In genomic region chr7:132880276-132880675, GRCm38 (mm10) we compare ENCODE assay signal across 17 mouse cellular contexts. TPM values are rescaled to one million over a fixed set of nuclear protein-coding genes. Genes with fewer than 3 reads are reported as not detected.
A peak's percentile ranks its signal among the peaks of the same experiment; 100 is the strongest.
DNase-seq lines count a peak whose midpoint lies in the region; TF ChIP-seq lines count a peak whose summit lies in the region.
"Had no signal": no experiment of that assay in that cellular context is flagged by ENCODE, and none has a peak within 500 bp of the region (broad histone marks: within the 10 kb centered on the region; RNA-seq: fewer than 3 reads in every experiment).

No protein-coding gene starts in this region.

- peaks cover 0 to 8% of the 10 kb centered on the region in 2 experiments; a peak in 1 of 4 replicates for H3K4me1 ChIP-seq in MEL (ENCODE audit: control insufficient read depth in 1 of 2, insufficient read depth in 2 of 2, low read length in 2 of 2)

- H3K27ac ChIP-seq in MEL (ENCODE audit: control insufficient read depth, low read depth, low read length) = no peak overlapping the region

- H3K4me3 ChIP-seq in MEL (ENCODE audit: control insufficient read depth in 1 of 2, insufficient read depth in 1 of 2, low read depth in 2 of 2, low read length in 2 of 2) = no peak overlapping the region

- no peaks in the 10 kb centered on the region for H3K27me3 ChIP-seq in MEL (ENCODE audit: control insufficient read depth in 1 of 2, insufficient read depth in 2 of 2, low read length in 2 of 2)
- H3K27me3 ChIP-seq: CH12.LX, Patski had no signal

- no peak; a peak in 1 of 4 replicates for TF ChIP-seq EP300 in MEL (IDR thresholded peaks at IDR 0.05; ENCODE audit: low read depth in 1 of 2, low read length in 2 of 2)

- TF ChIP-seq RAD21 in MEL (IDR thresholded peaks at IDR 0.05; ENCODE audit: low read depth, low read length) = no peak

- peaks cover 0 to 27% of the 10 kb centered on the region in 2 experiments; a peak in 2 of 4 replicates for H3K36me3 ChIP-seq in MEL (ENCODE audit: control insufficient read depth in 1 of 2, insufficient read depth in 2 of 2, low read length in 2 of 2)

- no peak for TF ChIP-seq CTCF in MEL (IDR thresholded peaks at IDR 0.05 in 2 of 3, conservative IDR thresholded peaks at IDR 0.05 in 1 of 3; ENCODE audit: control insufficient read depth in 1 of 3, insufficient read depth in 1 of 3, low read depth in 2 of 3, low read length in 3 of 3, poor library complexity in 1 of 3, severe bottlenecking in 1 of 3)

- no peaks in the 10 kb centered on the region for H3K79me2 ChIP-seq in MEL (ENCODE audit: control insufficient read depth, insufficient read depth, low read length, poor library complexity)

- H3K9ac ChIP-seq in MEL (ENCODE audit: control insufficient read depth, low read depth, low read length, poor library complexity, severe bottlenecking) = no peak overlapping the region

- DNase-seq in MEL (ENCODE audit: low read depth, low spot score) = peak; percentile 62
- no peak for DNase-seq in spleen, postnatal 4 days (ENCODE audit: low spot score in 2 of 2)
- DNase-seq: adrenal gland, adult 2 months; adrenal gland, adult 8-10 months; adrenal gland, postnatal 10 days; adrenal gland, postnatal 14 days; adrenal gland, postnatal 25 days; adrenal gland, postnatal 36 days; B cell, adult 2 months; cerebellum, adult 11 months; cerebellum, adult 11-12 months; cerebellum, adult 18-20 months; cerebellum, adult 2 months; cerebellum, adult 8-10 months had no signal

- TF ChIP-seq POLR2A in MEL (IDR thresholded peaks at IDR 0.05; ENCODE audit: control insufficient read depth in 1 of 2, insufficient read depth in 1 of 2, low read depth in 1 of 2, low read length in 2 of 2, poor library complexity in 1 of 2) = no peak

- H3K9me3 ChIP-seq in MEL (replicated peaks; ENCODE audit: insufficient read depth, low read length) = no peaks in the 10 kb centered on the region
- H3K9me3 ChIP-seq: G1E had no signal

TF ChIP-seq in MEL, 35 proteins besides CTCF, POLR2A, EP300 and RAD21:
- no peak for TF ChIP-seq HCFC1 (IDR thresholded peaks at IDR 0.05; ENCODE audit: low read depth, low read length)
- TF ChIP-seq GATA1 (IDR thresholded peaks at IDR 0.05; ENCODE audit: low read depth, low read length) = peak; percentile 55

RNA-seq across cellular contexts. Expression of gene Abraxas2, which starts 21.3 kb away (rescaled TPM):
- 26.5 and 30.1 TPM in 2 replicates for total RNA-seq in MEL (2012; rRNA removed)
- polyA plus RNA-seq in MEL (2012; ENCODE audit: insufficient read depth in 1 of 2, insufficient read length in 2 of 2, low read depth in 1 of 2, low replicate concordance in 2 of 2, missing spikeins in 1 of 2) = 10 to 100 TPM in 1 of 2 experiments, not detected in 1; 31.1 TPM

RNA-seq across cellular contexts. Expression of gene Eef1akmt2, which starts 27.8 kb away (rescaled TPM):
- total RNA-seq in MEL (2012; rRNA removed) = 24.3 and 26.9 TPM in 2 replicates
- 100 to 1,000 TPM in 1 of 2 experiments, 10 to 100 TPM in 1; 27.0 to 330 TPM for polyA plus RNA-seq in MEL (2012; ENCODE audit: insufficient read depth in 1 of 2, insufficient read length in 2 of 2, low read depth in 1 of 2, low replicate concordance in 2 of 2, missing spikeins in 1 of 2)

RNA-seq across cellular contexts. Expression of gene Zranb1, which starts 50.7 kb away (rescaled TPM):
- total RNA-seq in MEL (2012; rRNA removed) = 18.0 and 18.5 TPM in 2 replicates
- 10 to 100 TPM in 1 of 2 experiments, not detected in 1; 17.4 TPM for polyA plus RNA-seq in MEL (2012; ENCODE audit: insufficient read depth in 1 of 2, insufficient read length in 2 of 2, low read depth in 1 of 2, low replicate concordance in 2 of 2, missing spikeins in 1 of 2)
